Mouse (Mus musculus): ENCODE data around the gene Rab3il1.

DNA sequence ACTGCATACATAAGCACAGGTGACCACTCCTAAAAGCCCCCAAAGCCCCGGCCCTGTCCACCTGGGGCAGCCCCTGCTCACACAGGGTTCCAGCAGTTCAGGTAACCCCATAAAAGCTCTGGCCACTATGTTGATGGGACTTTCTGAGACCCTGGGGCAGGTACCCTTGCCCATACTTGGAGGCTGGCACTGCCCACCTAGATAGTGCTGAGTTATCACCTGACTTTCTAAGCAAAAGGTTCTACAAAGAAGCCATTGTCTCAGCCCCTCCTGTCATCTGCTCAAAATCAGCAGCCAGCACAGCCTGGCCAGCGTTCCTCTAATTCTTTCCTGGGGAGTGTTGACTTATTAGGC is 3.4 kb upstream of the Rab3il1 start:
- TF ChIP-seq CTCF (IDR thresholded peaks at IDR 0.05) = no peak
- no peak for TF ChIP-seq EP300 (IDR thresholded peaks at IDR 0.05)

Data from lung, postnatal 0 days (tissue).